Mouse (Mus musculus) embryonic facial prominence, embryonic 10.5 days (tissue): ENCODE measurements at regions not wholly inside any gene's neighbourhood (a gene's known extent, or its start where the extent isn't known, plus 50 kb on each side); places are given as distances from the start of the nearest gene placed in this dataset. TPM values are rescaled to one million over a fixed set of nuclear protein-coding genes. Genes with fewer than 3 reads are reported as not detected.

ENCODE experiments used
- microRNA-seq: library from miRNA; unstranded; fragments of <30 nt; microRNA quantifications from one replicate; pipeline ENCODE4, GENCODE M21; 2017

Small RNA genes lying in the stretch of these regions (microRNA-seq; reads per million reads assigned to microRNA genes)
- not detected for gene Mir8117
